17 mouse cellular contexts compared by ENCODE assay signal in genomic region chr12:80504718-80505117, GRCm38 (mm10). TPM values are rescaled to one million over a fixed set of nuclear protein-coding genes. Genes with fewer than 3 reads are reported as not detected.
DNase-seq lines count a peak whose midpoint lies in the region; ATAC-seq and TF ChIP-seq lines count a peak whose summit lies in the region.
"Had no signal": no experiment of that assay in that cellular context is flagged by ENCODE, and none has a peak within 500 bp of the region (broad histone marks: within the 10 kb centered on the region; RNA-seq: fewer than 3 reads in every experiment).

No protein-coding gene starts in this region.

- DNase-seq in adrenal gland, postnatal 10 days = peak; percentile 26
- DNase-seq in adrenal gland, postnatal 25 days = no peak
- DNase-seq in liver, postnatal 0 days = no peak
- DNase-seq in stomach, postnatal 0 days (ENCODE audit: low spot score) = no peak
- DNase-seq in hindbrain, embryonic 14.5 days (ENCODE audit: low spot score) = no peak
- DNase-seq in cerebellum, adult 2 months = no peak
- DNase-seq: cerebellum, adult 18-20 months; forebrain, postnatal 0 days; midbrain, embryonic 14.5 days; thymus, adult 18-20 months had no signal

- no peak overlapping the region for H3K4me3 ChIP-seq in liver, postnatal 0 days (ENCODE audit: low read depth, low read length)
- no peak overlapping the region for H3K4me3 ChIP-seq in liver, embryonic 12.5 days
- H3K4me3 ChIP-seq in heart, embryonic 16.5 days (ENCODE audit: low read length) = no peak overlapping the region
- H3K4me3 ChIP-seq in stomach, postnatal 0 days (ENCODE audit: low read depth, low read length) = no peak overlapping the region
- H3K4me3 ChIP-seq in hindbrain, embryonic 14.5 days (replicated peaks; ENCODE audit: low read length) = no peak overlapping the region
- H3K4me3 ChIP-seq in cerebellum, adult 2 months (replicated peaks; ENCODE audit: insufficient read depth, low read depth, low read length) = no peak overlapping the region
- H3K4me3 ChIP-seq: hindbrain, embryonic 10.5 days; lung, embryonic 15.5 days; neural tube, embryonic 12.5 days had no signal

- no peak for TF ChIP-seq CTCF in liver, postnatal 0 days (IDR thresholded peaks at IDR 0.05; ENCODE audit: low read depth)
- no peak for TF ChIP-seq CTCF in stomach, postnatal 0 days (IDR thresholded peaks at IDR 0.05; ENCODE audit: low read depth)
- no peak for TF ChIP-seq CTCF in cerebellum, adult 2 months (IDR thresholded peaks at IDR 0.05; ENCODE audit: borderline replicate concordance, insufficient read depth, low read depth, low read length)

- H3K27me3 ChIP-seq in liver, postnatal 0 days (ENCODE audit: insufficient read depth, low read length) = no peaks in the 10 kb centered on the region
- peaks cover 5% of the 10 kb centered on the region; the same call in 1 of the 2 replicates for H3K27me3 ChIP-seq in liver, embryonic 12.5 days (replicated peaks)
- no peaks in the 10 kb centered on the region for H3K27me3 ChIP-seq in heart, embryonic 16.5 days (ENCODE audit: control insufficient read depth, insufficient read depth, low read length)
- no peaks in the 10 kb centered on the region for H3K27me3 ChIP-seq in stomach, postnatal 0 days (ENCODE audit: control insufficient read depth, insufficient read depth, low read length)
- no peaks in the 10 kb centered on the region for H3K27me3 ChIP-seq in hindbrain, embryonic 14.5 days (ENCODE audit: control insufficient read depth, insufficient read depth, low read length)
- H3K27me3 ChIP-seq in cerebellum, adult 2 months (ENCODE audit: control insufficient read depth, insufficient read depth, low read length) = no peaks in the 10 kb centered on the region
- H3K27me3 ChIP-seq: lung, embryonic 15.5 days; neural tube, embryonic 12.5 days had no signal

- no peak overlapping the region for H3K9ac ChIP-seq in liver, postnatal 0 days (replicated peaks)
- H3K9ac ChIP-seq in liver, embryonic 12.5 days = no peak overlapping the region
- H3K9ac ChIP-seq in heart, embryonic 16.5 days (ENCODE audit: low read length) = no peak overlapping the region
- H3K9ac ChIP-seq in stomach, postnatal 0 days (ENCODE audit: low read length) = no peak overlapping the region
- H3K9ac ChIP-seq in hindbrain, embryonic 14.5 days = no peak overlapping the region
- H3K9ac ChIP-seq: forebrain, postnatal 0 days; lung, embryonic 15.5 days; neural tube, embryonic 12.5 days had no signal

- TF ChIP-seq EP300 in liver, postnatal 0 days (IDR thresholded peaks at IDR 0.05; ENCODE audit: low read depth) = no peak
- TF ChIP-seq EP300 in stomach, postnatal 0 days (optimal IDR thresholded peaks at IDR 0.05) = no peak

- no peaks in the 10 kb centered on the region for H3K36me3 ChIP-seq in liver, postnatal 0 days (replicated peaks; ENCODE audit: insufficient read depth, low read length)
- H3K36me3 ChIP-seq in liver, embryonic 12.5 days = no peaks in the 10 kb centered on the region
- no peaks in the 10 kb centered on the region for H3K36me3 ChIP-seq in heart, embryonic 16.5 days (ENCODE audit: control insufficient read depth, insufficient read depth)
- 0 out of 2 replicates have a peak, but pooled peaks cover 2% of the 10 kb centered on the region for H3K36me3 ChIP-seq in stomach, postnatal 0 days (ENCODE audit: control insufficient read depth, insufficient read depth, low read length)
- H3K36me3 ChIP-seq in hindbrain, embryonic 14.5 days (replicated peaks; ENCODE audit: control insufficient read depth, insufficient read depth) = no peaks in the 10 kb centered on the region
- H3K36me3 ChIP-seq: lung, embryonic 15.5 days; neural tube, embryonic 12.5 days had no signal

- 0 out of 2 replicates have a peak, but pooled peaks cover 4% of the 10 kb centered on the region for H3K4me1 ChIP-seq in liver, postnatal 0 days (ENCODE audit: insufficient read depth)
- no peaks in the 10 kb centered on the region for H3K4me1 ChIP-seq in liver, embryonic 12.5 days
- no peaks in the 10 kb centered on the region for H3K4me1 ChIP-seq in heart, embryonic 16.5 days (ENCODE audit: control insufficient read depth, insufficient read depth, low read length)
- no peaks in the 10 kb centered on the region for H3K4me1 ChIP-seq in stomach, postnatal 0 days (replicated peaks; ENCODE audit: control insufficient read depth, insufficient read depth)
- no peaks in the 10 kb centered on the region for H3K4me1 ChIP-seq in hindbrain, embryonic 14.5 days (replicated peaks; ENCODE audit: control insufficient read depth, insufficient read depth, low read length)
- peaks cover 4% of the 10 kb centered on the region; the same call in 1 of the 2 replicates for H3K4me1 ChIP-seq in cerebellum, adult 2 months (ENCODE audit: control insufficient read depth, insufficient read depth, low read length)

- ATAC-seq in liver, postnatal 0 days = peak; percentile 33; the same call in 1 of the 2 replicates
- ATAC-seq in liver, embryonic 12.5 days = no peak
- no peak for ATAC-seq in heart, embryonic 16.5 days (replicated peaks; ENCODE audit: extremely low read depth, insufficient read depth, low FRiP score)
- ATAC-seq in stomach, postnatal 0 days (ENCODE audit: low FRiP score, low TSS enrichment) = peak; percentile 63; the same call in 1 of the 2 replicates
- no peak for ATAC-seq in hindbrain, embryonic 14.5 days (ENCODE audit: low FRiP score)
- ATAC-seq: forebrain, postnatal 0 days; intestine, postnatal 0 days had no signal

- no peak for TF ChIP-seq POLR2A in cerebellum, adult 2 months (IDR thresholded peaks at IDR 0.05; ENCODE audit: borderline replicate concordance, insufficient read depth, low read length)

- 68% methylated on average over 5 of the region's 5 CpGs for WGBS in liver, postnatal 0 days (ENCODE audit: insufficient replicate concordance)
- WGBS in liver, embryonic 12.5 days (ENCODE audit: insufficient replicate concordance) = 65% methylated on average over 5 of the region's 5 CpGs
- WGBS in heart, embryonic 16.5 days = 69% methylated on average over 5 of the region's 5 CpGs
- 63% methylated on average over 5 of the region's 5 CpGs for WGBS in stomach, postnatal 0 days
- WGBS in hindbrain, embryonic 14.5 days = 86% methylated on average over 5 of the region's 5 CpGs
- 50% methylated on average over 5 of the region's 5 CpGs for WGBS in cerebellum, adult 2 months

- H3K4me2 ChIP-seq in liver, postnatal 0 days (ENCODE audit: low read depth, low read length) = no peak overlapping the region
- no peak overlapping the region for H3K4me2 ChIP-seq in liver, embryonic 12.5 days
- H3K4me2 ChIP-seq in heart, embryonic 16.5 days (ENCODE audit: low read depth, low read length) = no peak overlapping the region
- no peak overlapping the region for H3K4me2 ChIP-seq in stomach, postnatal 0 days (replicated peaks; ENCODE audit: low read depth)
- no peak overlapping the region for H3K4me2 ChIP-seq in hindbrain, embryonic 14.5 days (replicated peaks)
- H3K4me2 ChIP-seq: lung, embryonic 15.5 days; neural tube, embryonic 12.5 days had no signal

- H3K27ac ChIP-seq in liver, postnatal 0 days (ENCODE audit: low read depth) = no peak overlapping the region
- no peak overlapping the region for H3K27ac ChIP-seq in liver, embryonic 12.5 days
- 0 out of 2 replicates have a peak overlapping the region, but pooled peaks have one; percentile 23 for H3K27ac ChIP-seq in heart, embryonic 16.5 days (ENCODE audit: low read length)
- H3K27ac ChIP-seq in stomach, postnatal 0 days (replicated peaks) = no peak overlapping the region
- H3K27ac ChIP-seq in hindbrain, embryonic 14.5 days = no peak overlapping the region
- H3K27ac ChIP-seq in cerebellum, adult 2 months (ENCODE audit: insufficient read depth, low read length) = no peak overlapping the region
- H3K27ac ChIP-seq: hindbrain, embryonic 10.5 days; lung, embryonic 15.5 days; neural tube, embryonic 12.5 days had no signal

- no peaks in the 10 kb centered on the region for H3K9me3 ChIP-seq in liver, postnatal 0 days (ENCODE audit: low read length)
- no peaks in the 10 kb centered on the region for H3K9me3 ChIP-seq in liver, embryonic 12.5 days (replicated peaks)
- no peaks in the 10 kb centered on the region for H3K9me3 ChIP-seq in heart, embryonic 16.5 days (replicated peaks; ENCODE audit: control insufficient read depth, low read length)
- no peaks in the 10 kb centered on the region for H3K9me3 ChIP-seq in stomach, postnatal 0 days (ENCODE audit: control insufficient read depth, low read length)
- no peaks in the 10 kb centered on the region for H3K9me3 ChIP-seq in hindbrain, embryonic 14.5 days (ENCODE audit: control insufficient read depth, low read length)
- H3K9me3 ChIP-seq: G1E; hindbrain, embryonic 10.5 days; lung, embryonic 15.5 days; neural tube, embryonic 12.5 days had no signal

RNA-seq across cellular contexts. Expression of gene Galnt16, which starts 13.4 kb away (rescaled TPM):
- 10 to 100 TPM; 16.3 to 16.8 TPM for total RNA-seq in adrenal gland, postnatal 10 days (2021)
- 6.8 and 8.0 TPM in 2 replicates for total RNA-seq in adrenal gland, postnatal 25 days (2021)
- polyA plus RNA-seq in liver, postnatal 0 days (2015; fragmentation: Nextera tagmentation; extraction: Ambion mirVana) = 0.09 and 0.15 TPM in 2 replicates
- 0.28 and 0.48 TPM in 2 replicates for polyA plus RNA-seq in liver, embryonic 12.5 days (2016; fragmentation: Nextera tagmentation; extraction: Ambion mirVana)
- 6.0 and 6.6 TPM in 2 replicates for polyA plus RNA-seq in heart, embryonic 16.5 days (2015; fragmentation: Nextera tagmentation; extraction: Ambion mirVana)
- 6.1 and 6.3 TPM in 2 replicates for polyA plus RNA-seq in stomach, postnatal 0 days (2015; fragmentation: Nextera tagmentation; extraction: Ambion mirVana)
- polyA plus RNA-seq in hindbrain, embryonic 14.5 days (2014; fragmentation: Nextera tagmentation; extraction: Ambion mirVana) = 20.2 and 21.2 TPM in 2 replicates
- 29.3 and 32.8 TPM in 2 replicates for polyA plus RNA-seq in cerebellum, adult 2 months (2012; rRNA removed)

RNA-seq across cellular contexts. Expression of gene Exd2, which starts 41.8 kb away (rescaled TPM):
- total RNA-seq in adrenal gland, postnatal 10 days (2021) = 10 to 100 TPM; 17.0 to 17.5 TPM
- total RNA-seq in adrenal gland, postnatal 25 days (2021) = 20.4 and 22.5 TPM in 2 replicates
- 3.4 and 3.6 TPM in 2 replicates for polyA plus RNA-seq in liver, postnatal 0 days (2015; fragmentation: Nextera tagmentation; extraction: Ambion mirVana)
- polyA plus RNA-seq in liver, embryonic 12.5 days (2016; fragmentation: Nextera tagmentation; extraction: Ambion mirVana) = 10.6 and 10.9 TPM in 2 replicates
- polyA plus RNA-seq in heart, embryonic 16.5 days (2015; fragmentation: Nextera tagmentation; extraction: Ambion mirVana) = 17.0 and 17.9 TPM in 2 replicates
- polyA plus RNA-seq in stomach, postnatal 0 days (2015; fragmentation: Nextera tagmentation; extraction: Ambion mirVana) = 9.0 and 10.6 TPM in 2 replicates
- 48.1 and 51.8 TPM in 2 replicates for polyA plus RNA-seq in hindbrain, embryonic 14.5 days (2014; fragmentation: Nextera tagmentation; extraction: Ambion mirVana)
- polyA plus RNA-seq in cerebellum, adult 2 months (2012; rRNA removed) = 61.5 and 68.0 TPM in 2 replicates

Comparison
In these comparisons a context has a peak if more than half of its experiments do, and no peak if none do; other contexts are left out.
1. ATAC-seq: peak in liver, postnatal 0 days (single experiment) and stomach, postnatal 0 days (single experiment); none in liver, embryonic 12.5 days (single experiment), heart, embryonic 16.5 days (single experiment) and hindbrain, embryonic 14.5 days (single experiment).